Mouse (Mus musculus) MEL (cell line): ENCODE data around the gene Lrp10. TPM values are rescaled to one million over a fixed set of nuclear protein-coding genes. Genes with fewer than 3 reads are reported as not detected.

ENCODE experiments used
- DNase-seq: peaks from one replicate; pipeline ENCODE4 v3.0.0; 2011; ENCODE audit warnings: low read depth, low spot score
- H3K27ac ChIP-seq: 2 replicates; pipeline ENCODE4 v1.5.1; 2012; ENCODE audit warnings: low read depth, mild to moderate bottlenecking, control low read depth, low read length, moderate library complexity; ENCODE audit not compliant: control insufficient read depth
- H3K27me3 ChIP-seq, 2 experiments: fragments of 150-350 bp in 1 of 2; sonication (generic) in 1 of 2; 2 replicates each; pipeline ENCODE4 v1.6.1; 2012; ENCODE audit warnings: low read length in 2 of 2, mild to moderate bottlenecking in 2 of 2, improper control_type of control experiment in 1 of 2, moderate library complexity in 1 of 2; ENCODE audit not compliant: insufficient read depth in 2 of 2, control insufficient read depth in 1 of 2
- H3K36me3 ChIP-seq, 2 experiments: 2 replicates each; pipeline ENCODE4 v1.6.1; 2012 to 2014; ENCODE audit warnings: low read length in 2 of 2, improper control_type of control experiment in 1 of 2, inconsistent platforms in 1 of 2, mild to moderate bottlenecking in 1 of 2; ENCODE audit not compliant: insufficient read depth in 2 of 2, control insufficient read depth in 1 of 2
- H3K4me1 ChIP-seq, 2 experiments: fragments of 150-350 bp in 1 of 2; sonication (generic) in 1 of 2; 2 replicates each; pipeline ENCODE4 v1.6.1; 2012; ENCODE audit warnings: low read length in 2 of 2, improper control_type of control experiment in 1 of 2, mild to moderate bottlenecking in 1 of 2; ENCODE audit not compliant: insufficient read depth in 2 of 2, control insufficient read depth in 1 of 2
- H3K4me3 ChIP-seq, 2 experiments: fragments of 150-350 bp in 1 of 2; sonication (generic) in 1 of 2; 2 replicates each; pipeline ENCODE4 v1.5.1; 2012; ENCODE audit warnings: low read depth in 2 of 2, low read length in 2 of 2, mild to moderate bottlenecking in 2 of 2, moderate library complexity in 2 of 2, control low read depth in 1 of 2, improper control_type of control experiment in 1 of 2; ENCODE audit not compliant: control insufficient read depth in 1 of 2, insufficient read depth in 1 of 2
- H3K79me2 ChIP-seq: 2 replicates; pipeline ENCODE4 v1.6.1; 2012; ENCODE audit warnings: mild to moderate bottlenecking, low read length, moderate library complexity; ENCODE audit not compliant: control insufficient read depth, poor library complexity, insufficient read depth
- H3K9ac ChIP-seq: 2 replicates; pipeline ENCODE4 v1.6.1; 2012; ENCODE audit warnings: low read depth, mild to moderate bottlenecking, control low read depth, low read length, moderate library complexity; ENCODE audit not compliant: control insufficient read depth, poor library complexity, severe bottlenecking
- H3K9me3 ChIP-seq: fragments of 150-350 bp; sonication (generic); replicated peaks from 2 replicates; pipeline ENCODE4 v1.6.1; 2012; ENCODE audit warnings: mild to moderate bottlenecking, low read length, improper control_type of control experiment, moderate library complexity; ENCODE audit not compliant: insufficient read depth
- CHD1 ChIP-seq: IDR thresholded peaks from 2 replicates; pipeline ENCODE4 v1.6.1; 2012; ENCODE audit warnings: low read depth, mild to moderate bottlenecking, inconsistent platforms, low read length, improper control_type of control experiment
- CTCF ChIP-seq, 3 experiments: IDR thresholded peaks in 2 of 3; conservative IDR thresholded peaks in 1 of 3; 2 replicates each; pipeline ENCODE4 v1.5.1; 2011 to 2012; ENCODE audit warnings: low read length in 3 of 3, low read depth in 2 of 3, mild to moderate bottlenecking in 2 of 3, improper control_type of control experiment in 1 of 3, inconsistent platforms in 1 of 3, mixed read lengths in 1 of 3, moderate library complexity in 1 of 3; ENCODE audit not compliant: control insufficient read depth in 1 of 3, insufficient read depth in 1 of 3, poor library complexity in 1 of 3, severe bottlenecking in 1 of 3
- E2F4 ChIP-seq: IDR thresholded peaks from 2 replicates; pipeline ENCODE4 v1.6.1; 2011; ENCODE audit warnings: low read depth, low read length, improper control_type of control experiment, borderline replicate concordance
- ELF1 ChIP-seq: IDR thresholded peaks from 2 replicates; pipeline ENCODE4 v1.6.1; 2014; ENCODE audit warnings: low read depth, mild to moderate bottlenecking, inconsistent platforms, low read length, improper control_type of control experiment, moderate library complexity
- EP300 ChIP-seq, 2 experiments: IDR thresholded peaks; 2 replicates each; pipeline ENCODE4 v1.6.1; 2011; ENCODE audit warnings: improper control_type of control experiment in 2 of 2, low read length in 2 of 2, low read depth in 1 of 2, mild to moderate bottlenecking in 1 of 2
- ETS1 ChIP-seq: IDR thresholded peaks from 2 replicates; pipeline ENCODE4 v1.6.1; 2012; ENCODE audit warnings: low read depth, mild to moderate bottlenecking, inconsistent platforms, low read length, improper control_type of control experiment, moderate library complexity
- GABPA ChIP-seq: IDR thresholded peaks from 2 replicates; pipeline ENCODE4 v1.6.1; 2012; ENCODE audit warnings: low read depth, mild to moderate bottlenecking, inconsistent platforms, low read length, improper control_type of control experiment, moderate library complexity
- GATA1 ChIP-seq: IDR thresholded peaks from 2 replicates; pipeline ENCODE4 v1.6.1; 2011; ENCODE audit warnings: low read depth, low read length, improper control_type of control experiment
- HCFC1 ChIP-seq: IDR thresholded peaks from 2 replicates; pipeline ENCODE4 v1.6.1; 2012; ENCODE audit warnings: low read depth, mild to moderate bottlenecking, inconsistent platforms, low read length, improper control_type of control experiment, moderate library complexity
- JUND ChIP-seq: IDR thresholded peaks from 2 replicates; pipeline ENCODE4 v1.6.1; 2011; ENCODE audit warnings: low read depth, mild to moderate bottlenecking, improper control_type of control experiment, low read length
- KAT2A ChIP-seq: conservative IDR thresholded peaks from 2 replicates; pipeline ENCODE4 v1.6.1; 2012; ENCODE audit warnings: low read depth, low read length, improper control_type of control experiment, inconsistent platforms
- MEF2A ChIP-seq: IDR thresholded peaks from 2 replicates; pipeline ENCODE4 v1.6.1; 2014; ENCODE audit warnings: low read depth, mild to moderate bottlenecking, inconsistent platforms, low read length, improper control_type of control experiment; ENCODE audit not compliant: poor library complexity, insufficient replicate concordance, severe bottlenecking; ENCODE audit errors: extremely low read depth
- MXI1 ChIP-seq: IDR thresholded peaks from 2 replicates; pipeline ENCODE4 v1.6.1; 2011; ENCODE audit warnings: mild to moderate bottlenecking, low read depth, low read length, improper control_type of control experiment
- POLR2A ChIP-seq, 2 experiments: IDR thresholded peaks; 2 replicates each; pipeline ENCODE4 v1.6.1; 2011 to 2012; ENCODE audit warnings: low read length in 2 of 2, mild to moderate bottlenecking in 2 of 2, control low read depth in 1 of 2, improper control_type of control experiment in 1 of 2, low read depth in 1 of 2, moderate library complexity in 1 of 2; ENCODE audit not compliant: control insufficient read depth in 1 of 2, insufficient read depth in 1 of 2, poor library complexity in 1 of 2
- SIN3A ChIP-seq: IDR thresholded peaks from 2 replicates; pipeline ENCODE4 v1.6.1; 2012; ENCODE audit warnings: low read length, improper control_type of control experiment, inconsistent platforms
- TBP ChIP-seq: IDR thresholded peaks from 2 replicates; pipeline ENCODE4 v1.8.0; 2011; ENCODE audit warnings: low read depth, low read length, improper control_type of control experiment
- UBTF ChIP-seq: IDR thresholded peaks from 2 replicates; pipeline ENCODE4 v1.6.1; 2012; ENCODE audit warnings: low read depth, mild to moderate bottlenecking, inconsistent platforms, low read length, improper control_type of control experiment, moderate library complexity, borderline replicate concordance; ENCODE audit not compliant: insufficient read depth
- USF1 ChIP-seq: IDR thresholded peaks from 2 replicates; pipeline ENCODE4 v1.6.1; 2014; ENCODE audit warnings: low read depth, mild to moderate bottlenecking, inconsistent platforms, low read length, improper control_type of control experiment, moderate library complexity
- USF2 ChIP-seq, 2 experiments: IDR thresholded peaks; 2 replicates each; pipeline ENCODE4 v1.6.1; 2011 to 2012; ENCODE audit warnings: improper control_type of control experiment in 2 of 2, low read length in 2 of 2, borderline replicate concordance in 1 of 2, inconsistent platforms in 1 of 2, low read depth in 1 of 2, mild to moderate bottlenecking in 1 of 2; ENCODE audit not compliant: insufficient read depth in 1 of 2
- ZC3H11A ChIP-seq: IDR thresholded peaks from 2 replicates; pipeline ENCODE4 v1.6.1; 2012; ENCODE audit warnings: low read depth, mild to moderate bottlenecking, inconsistent platforms, low read length, improper control_type of control experiment
- ZKSCAN1 ChIP-seq: IDR thresholded peaks from 2 replicates; pipeline ENCODE4 v1.6.1; 2012; ENCODE audit warnings: low read depth, mild to moderate bottlenecking, inconsistent platforms, low read length, improper control_type of control experiment, moderate library complexity
- ZNF384 ChIP-seq: IDR thresholded peaks from 2 replicates; pipeline ENCODE4 v1.6.1; 2012; ENCODE audit warnings: low read depth, mild to moderate bottlenecking, inconsistent platforms, low read length, improper control_type of control experiment
- polyA plus RNA-seq, 2 experiments: library from polyadenylated mRNA; stranded (reverse) in 1 of 2; unstranded in 1 of 2; fragments of >175 nt in 1 of 2; fragments of >200 nt in 1 of 2; gene quantifications; 2 replicates each; pipeline versions ENCODE4 v1.2.1 to v1.2.4; 2012; ENCODE audit warnings: low replicate concordance in 2 of 2, low read depth in 1 of 2; ENCODE audit not compliant: insufficient read length in 2 of 2, insufficient read depth in 1 of 2, missing spikeins in 1 of 2
- total RNA-seq: library from RNA; depleted of rRNA; stranded (reverse); fragments of 300-350 nt; gene quantifications from 2 replicates; pipeline ENCODE4 v1.2.3, GENCODE M21; 2012

Gene Lrp10
- total and polyA plus RNA-seq, 3 experiments = 53.6 to 110 TPM; not detected in 1

DNA sequence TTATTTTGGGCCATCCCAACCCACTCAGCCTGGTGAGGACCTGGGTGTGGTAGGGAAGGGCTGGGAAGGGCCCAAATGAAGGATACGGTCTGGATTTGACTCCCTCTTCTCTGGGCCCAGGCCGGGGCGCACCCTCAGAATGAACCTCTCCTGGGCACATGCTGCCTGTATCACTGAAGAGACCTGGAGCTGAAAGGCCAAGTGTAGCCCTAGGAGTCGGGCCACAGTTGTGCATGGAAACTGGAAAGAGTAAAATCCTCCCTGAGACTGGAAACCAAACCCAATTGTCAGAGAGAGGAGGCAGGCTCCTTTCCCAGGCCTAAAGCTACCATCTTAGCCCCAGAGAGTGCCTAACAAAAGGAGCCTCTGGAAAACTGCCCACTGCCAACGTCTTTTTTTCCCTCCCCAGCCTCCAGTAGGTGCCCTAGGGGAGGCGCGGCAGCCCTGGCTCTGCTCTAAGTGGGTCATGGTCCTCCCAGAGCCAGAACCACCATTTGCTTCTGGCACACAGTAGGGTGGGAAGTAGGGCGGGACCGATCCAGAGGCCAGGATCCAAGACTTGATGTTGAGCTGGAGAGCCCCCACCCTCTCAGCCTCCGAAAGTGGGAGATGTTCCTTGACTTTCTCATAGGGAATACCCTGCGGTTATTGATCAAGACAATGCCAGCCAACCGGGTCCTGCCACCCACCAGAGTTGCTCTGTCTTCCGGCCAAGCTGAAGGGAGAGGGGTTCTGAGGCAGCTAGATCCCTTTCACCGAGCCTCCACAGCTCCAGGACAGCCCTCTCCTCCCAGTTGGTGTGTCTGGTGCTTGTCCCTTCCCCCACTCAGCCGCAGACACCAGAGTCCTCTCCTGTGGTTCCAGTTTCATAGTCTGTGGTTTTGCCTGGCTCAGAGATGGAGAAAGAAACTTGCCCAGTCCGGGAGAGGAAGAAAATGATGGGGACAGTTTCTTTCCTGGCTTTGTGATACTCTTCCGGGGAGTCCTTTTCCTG is 30.8 kb upstream of the Lrp10 start:
- H3K4me1 ChIP-seq = peaks cover 0 to 16% of the 10 kb centered on the region in 2 experiments; a peak in 2 of 4 replicates

DNA sequence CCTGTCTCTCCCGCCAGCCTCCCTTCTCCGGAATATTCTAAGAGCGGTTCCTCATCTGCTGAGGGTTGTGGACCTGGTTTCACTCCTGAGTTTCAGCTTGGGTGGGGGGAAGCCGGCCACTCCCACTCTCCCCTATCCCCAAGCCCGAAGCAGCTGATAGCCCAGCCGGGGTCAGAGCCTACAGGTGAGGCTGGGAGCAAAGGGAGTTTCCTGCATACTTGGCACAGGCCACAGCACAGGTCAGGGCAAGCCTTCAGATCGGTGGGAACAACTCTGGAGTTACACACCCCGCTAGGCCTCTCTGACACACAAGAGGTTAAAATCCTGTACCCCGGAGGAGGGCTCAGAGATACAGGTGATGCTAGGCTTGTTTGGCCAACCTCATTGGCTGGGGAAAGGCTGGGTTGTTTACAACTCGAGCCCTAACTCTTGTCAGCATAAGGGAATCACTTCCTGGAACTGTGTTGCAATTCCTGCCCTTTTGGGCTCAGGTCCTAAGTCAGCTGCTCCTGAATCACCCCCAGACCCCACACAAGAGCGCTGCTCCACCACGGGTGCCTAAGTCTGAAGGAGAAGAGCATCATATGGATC is 29.9 kb upstream of the Lrp10 start:
- H3K27me3 ChIP-seq = no peaks in the 10 kb centered on the region
- H3K4me3 ChIP-seq = no peak overlapping the region
- DNase-seq = no peak
- TF ChIP-seq ZNF384 (no peak), POLR2A (IDR thresholded peaks at IDR 0.05; ENCODE audit: control insufficient read depth in 1 of 2, insufficient read depth in 1 of 2, low read depth in 1 of 2, low read length in 2 of 2, poor library complexity in 1 of 2) (no peak), UBTF (no peak), KAT2A (no peak), GABPA (no peak), TBP (no peak), ZKSCAN1 (no peak), USF1 (no peak), CHD1 (no peak), SIN3A (no peak), MXI1 (no peak), HCFC1 (no peak), CTCF (IDR thresholded peaks at IDR 0.05 in 2 of 3, conservative IDR thresholded peaks at IDR 0.05 in 1 of 3; ENCODE audit: control insufficient read depth in 1 of 3, insufficient read depth in 1 of 3, low read depth in 2 of 3, low read length in 3 of 3, poor library complexity in 1 of 3, severe bottlenecking in 1 of 3) (no peak), GATA1 (no peak), ETS1 (no peak), JUND (no peak), USF2 (IDR thresholded peaks at IDR 0.05; ENCODE audit: borderline replicate concordance in 1 of 2, insufficient read depth in 1 of 2, low read depth in 1 of 2, low read length in 2 of 2) (no peak)
- H3K9me3 ChIP-seq = no peaks in the 10 kb centered on the region
- peaks cover 19% of the 10 kb centered on the region for H3K79me2 ChIP-seq
- no peak overlapping the region for H3K9ac ChIP-seq
- peaks cover 0 to 9% of the 10 kb centered on the region in 2 experiments; a peak in 2 of 4 replicates for H3K4me1 ChIP-seq
- no peak overlapping the region for H3K27ac ChIP-seq
- H3K36me3 ChIP-seq = peaks cover 0 to 13% of the 10 kb centered on the region in 2 experiments; a peak in 1 of 4 replicates

More for the DNA sequence above, 30.8 kb upstream of the Lrp10 start:
- Histone ChIP-seq H3K9me3 (no peaks in the 10 kb centered on the region), H3K27ac (no peak overlapping the region), H3K4me3 (peak overlapping the region; percentile 71 to 80; a peak in 3 of 4 replicates), H3K27me3 (no peaks in the 10 kb centered on the region)
- no peak for DNase-seq
- TF ChIP-seq ELF1 (no peak), CTCF (IDR thresholded peaks at IDR 0.05 in 2 of 3, conservative IDR thresholded peaks at IDR 0.05 in 1 of 3; ENCODE audit: control insufficient read depth in 1 of 3, insufficient read depth in 1 of 3, low read depth in 2 of 3, low read length in 3 of 3, poor library complexity in 1 of 3, severe bottlenecking in 1 of 3) (no peak), HCFC1 (no peak), GABPA (no peak), GATA1 (no peak), EP300 (IDR thresholded peaks at IDR 0.05; ENCODE audit: low read depth in 1 of 2, low read length in 2 of 2) (no peak), KAT2A (no peak), MEF2A (no peak), E2F4 (no peak), USF1 (no peak), ZC3H11A (no peak)
- TF ChIP-seq, all 39 proteins: peak for 0
- H3K79me2 ChIP-seq = peaks cover 23% of the 10 kb centered on the region
- H3K36me3 ChIP-seq = peaks cover 0 to 20% of the 10 kb centered on the region in 2 experiments; a peak in 2 of 4 replicates
- peak overlapping the region; percentile 86; the same call in 1 of the 2 replicates for H3K9ac ChIP-seq
